Mouse (Mus musculus) lung, adult 10 weeks (tissue): ENCODE results near the gene Olfr654. TPM values are rescaled to one million over a fixed set of nuclear protein-coding genes. Genes with fewer than 3 reads are reported as not detected.

ENCODE experiments used
- polyA plus RNA-seq: library from polyadenylated mRNA; stranded (reverse); fragments of 350-450 nt; fragmentation: Illumina TruSeq; extraction: RNeasy Lipid Tissue Mini Kit (QIAGEN cat#74804); gene quantifications from one replicate; pipeline ENCODE4 v1.2.3, GENCODE M21; 2014; ENCODE audit warnings: low read depth, low replicate concordance; ENCODE audit not compliant: insufficient read depth

Olfr654 gene
- not detected for polyA plus RNA-seq

DNA sequence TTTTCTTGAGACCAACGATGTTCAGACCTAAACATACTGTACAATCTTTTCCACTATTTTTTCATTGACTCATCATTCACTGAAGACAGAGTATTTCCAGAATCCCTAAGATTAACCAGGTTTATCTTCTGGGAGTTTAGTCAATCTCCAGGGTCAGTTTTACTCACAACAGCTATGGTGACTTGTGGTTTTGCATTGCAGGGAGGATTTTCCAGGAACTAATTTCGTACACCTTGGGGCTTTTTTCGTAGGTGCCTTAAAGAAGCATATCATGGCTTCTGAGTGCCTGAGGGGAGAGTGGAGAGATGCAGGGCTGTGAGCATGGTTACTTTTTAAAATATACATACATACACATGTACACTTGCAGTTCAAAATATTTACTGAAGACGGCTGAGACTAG, at the start of gene Olfr654:
Olfr654 (plus strand) TSS at position 301 of the 400 bp plus-strand sequence.

DNA sequence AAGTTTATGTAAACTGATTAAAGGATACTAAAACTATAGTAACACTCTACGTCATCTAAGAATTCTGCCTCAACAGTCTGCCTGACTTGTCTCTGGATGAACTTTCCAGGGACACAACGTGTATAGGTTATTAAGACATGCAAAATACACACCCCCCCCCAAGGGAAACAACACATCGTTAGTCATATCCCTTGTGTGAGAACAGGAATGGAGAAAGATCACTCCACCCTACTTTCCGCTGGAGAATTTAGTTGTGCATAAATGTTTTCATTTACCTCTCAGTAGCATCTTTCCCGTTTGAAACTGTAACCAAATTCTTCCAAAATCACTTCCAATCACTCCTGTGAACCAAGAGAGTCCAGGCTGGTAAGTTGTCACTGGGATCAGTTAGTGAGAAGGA, 37.0 kb upstream of the Olfr654 start, which contains the start of gene Olfr651:
Olfr651 (plus strand) TSS at position 301 of the 400 bp plus-strand sequence.

DNA sequence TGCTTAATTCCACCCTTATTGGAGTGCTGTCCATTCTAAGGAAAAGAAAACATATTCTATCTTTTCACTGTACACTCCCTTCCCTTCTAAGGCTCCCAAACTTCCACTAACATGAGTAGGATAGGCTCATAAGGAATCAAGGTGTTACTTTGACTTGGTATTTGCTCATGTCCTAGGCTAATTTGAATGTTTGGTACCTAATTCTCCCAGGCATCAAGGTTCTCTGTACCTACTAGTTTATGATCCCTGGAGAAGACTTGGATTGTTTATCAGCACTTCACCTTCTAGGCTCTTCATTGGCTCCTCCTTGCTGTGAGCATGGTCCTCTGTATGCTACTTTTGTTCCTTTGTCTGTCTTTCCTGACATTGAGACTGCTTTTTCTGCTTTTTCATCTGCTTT, 26.2 kb upstream of the Olfr654 start, which contains the start of gene Olfr652:
Olfr652 (plus strand) TSS at position 301 of the 400 bp plus-strand sequence.

DNA sequence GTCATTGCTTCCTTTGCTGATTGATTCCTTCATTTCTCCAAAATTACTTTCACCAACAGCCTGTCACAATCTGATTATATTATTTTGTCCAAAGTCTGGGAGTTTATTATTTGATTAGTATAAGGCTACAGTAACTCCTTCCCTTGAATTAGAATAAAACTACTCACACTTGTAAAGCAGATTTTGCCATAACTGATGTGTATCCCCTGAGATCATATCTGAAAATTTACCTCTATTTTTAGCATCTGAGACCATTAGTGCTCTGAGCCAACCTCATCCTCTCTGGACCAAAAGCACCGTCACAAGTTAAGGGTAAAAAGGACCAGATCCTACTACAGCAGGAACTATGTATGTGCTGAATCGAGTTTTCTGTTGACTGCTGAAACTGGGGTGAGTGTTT, 9.8 kb upstream of the Olfr654 start, which contains the start of gene Olfr653:
Olfr653 (plus strand) TSS at position 301 of the 400 bp plus-strand sequence.

DNA sequence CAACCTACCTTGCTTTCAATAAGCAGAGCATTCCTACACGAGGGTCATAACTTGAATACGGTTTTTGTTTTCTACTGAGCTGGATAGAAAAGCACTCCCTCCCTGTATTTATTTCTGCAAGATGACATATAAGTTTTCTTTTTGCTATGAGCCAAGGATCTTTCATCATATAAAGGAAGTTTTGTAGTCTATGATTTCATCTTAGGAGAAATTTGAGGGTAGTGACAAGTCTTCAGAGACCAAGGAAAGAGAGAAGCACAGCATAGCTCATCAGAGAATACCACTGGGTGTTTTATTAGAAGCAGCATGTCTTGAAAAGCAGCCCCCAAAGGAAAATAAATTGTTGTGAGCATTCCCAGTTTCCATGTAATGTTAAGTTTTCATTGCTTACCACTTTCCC, 14.9 kb downstream of the Olfr654 start, which contains the start of gene Olfr655:
Olfr655 (minus strand) TSS at position 101 of the 400 bp plus-strand sequence.

DNA sequence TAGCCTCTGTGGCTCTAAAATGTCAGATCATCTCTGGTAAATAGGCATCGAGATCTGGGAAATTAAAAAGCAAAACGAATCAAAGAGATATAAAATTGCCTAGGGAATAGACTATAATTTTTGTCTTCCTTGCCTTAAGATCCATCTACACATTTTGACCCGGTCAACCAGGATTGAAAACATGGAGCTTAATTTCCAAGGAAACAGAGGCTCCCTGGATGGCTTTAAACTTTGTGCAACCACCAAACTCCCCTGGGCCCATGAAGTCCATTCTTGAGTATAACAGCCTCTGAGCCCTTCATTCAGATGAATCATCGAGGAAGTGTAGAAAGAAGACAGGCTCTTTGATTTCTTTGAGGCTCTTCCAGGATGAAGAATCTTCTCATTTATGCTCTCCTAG, 26.8 kb downstream of the Olfr654 start, which contains the start of gene Olfr656:
Olfr656 (plus strand) TSS at position 301 of the 400 bp plus-strand sequence.

GRCm38 (mm10) chr7:104624494-104624893, 37.7 kb downstream of the Olfr654 start, which contains the start of gene Olfr657:
Olfr657 (plus strand) TSS chr7:104624794.

Other genes with a start within 250 kb of the Olfr654 start
- gene Trim12c, start 233.7 kb upstream of the Olfr654 start, polyA plus RNA-seq, result 12.5 TPM
- gene Trim30b, start 217.1 kb upstream of the Olfr654 start, polyA plus RNA-seq, result 1.8 TPM
- gene Trim30c, start 186.2 kb upstream of the Olfr654 start, polyA plus RNA-seq, result 0.22 TPM
- gene Trim30a, start 121.8 kb upstream of the Olfr654 start, polyA plus RNA-seq, result 11.2 TPM
- 6.3 TPM for gene Trim30d, start 79.2 kb upstream of the Olfr654 start, polyA plus RNA-seq
- not detected for gene Olfr651, start 36.9 kb upstream of the Olfr654 start, polyA plus RNA-seq
- not detected for gene Olfr652, start 26.1 kb upstream of the Olfr654 start, polyA plus RNA-seq
- gene Olfr653, start 9.7 kb upstream of the Olfr654 start, polyA plus RNA-seq, result not detected
- not detected for gene Olfr655, start 14.8 kb downstream of the Olfr654 start, polyA plus RNA-seq
- gene Olfr656, start 26.9 kb downstream of the Olfr654 start, polyA plus RNA-seq, result not detected
- gene Olfr657, start 37.8 kb downstream of the Olfr654 start, polyA plus RNA-seq, result not detected
- gene Olfr658, start 60.3 kb downstream of the Olfr654 start, polyA plus RNA-seq, result not detected
- gene Olfr659, start 79.7 kb downstream of the Olfr654 start, polyA plus RNA-seq, result not detected
- not detected for gene Olfr661, start 99.5 kb downstream of the Olfr654 start, polyA plus RNA-seq
- not detected for gene Usp17le, start 190.4 kb downstream of the Olfr654 start, polyA plus RNA-seq